Mouse (Mus musculus): ENCODE data around the gene Atp2a2.

DNA sequence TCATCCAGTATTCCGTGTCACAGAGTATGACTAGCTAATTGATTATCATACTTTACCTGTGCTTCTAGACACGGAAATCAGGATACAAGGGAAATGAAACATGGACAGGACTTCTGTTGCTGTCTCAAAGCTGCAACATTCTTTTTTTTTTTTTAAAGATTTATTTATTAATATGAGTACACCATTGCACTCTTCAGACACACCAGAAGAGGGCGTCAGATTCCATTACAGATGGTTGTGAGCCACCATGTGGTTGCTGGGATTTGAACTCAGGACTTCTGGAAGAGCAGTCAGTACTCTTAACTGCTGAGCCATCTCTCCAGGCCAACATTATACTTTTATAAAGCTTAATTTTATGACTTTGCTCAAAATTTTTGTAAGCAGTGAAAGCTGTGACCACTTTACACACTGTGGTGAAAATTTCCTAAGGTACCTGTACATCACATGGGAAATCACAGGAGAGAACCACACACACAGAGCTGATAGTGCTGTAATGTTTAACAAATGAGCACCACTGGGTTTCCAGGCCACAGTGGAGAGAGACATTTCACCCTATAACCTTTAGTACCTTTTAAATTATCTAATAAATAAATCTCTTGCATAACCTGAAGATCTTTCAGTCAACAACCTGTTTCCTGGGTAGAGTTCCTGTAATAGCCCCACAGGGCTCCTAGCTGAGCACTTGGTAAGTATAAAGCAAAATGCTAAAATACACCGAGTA lies 27.2 kb downstream of the Atp2a2 start:
- no peak for TF ChIP-seq CTCF (conservative IDR thresholded peaks at IDR 0.05; ENCODE audit: insufficient read depth, insufficient read length, low read depth, low read length)
- no peak for TF ChIP-seq POLR2A (IDR thresholded peaks at IDR 0.05; ENCODE audit: low read depth, low read length)

Data from kidney, adult 2 months (tissue).